Mouse (Mus musculus) thymus, adult 2 months (tissue): ENCODE measurements around the gene Slc26a8. TPM values are rescaled to one million over a fixed set of nuclear protein-coding genes. Genes with fewer than 3 reads are reported as not detected.

Experiments used
- DNase-seq: peaks from one replicate; pipeline ENCODE4 v3.0.0; 2021
- H3K27ac ChIP-seq: fragments of 200-500 bp; 2 replicates; pipeline ENCODE4 v1.5.1; 2012; ENCODE audit warnings: low read length, control low read depth; ENCODE audit not compliant: control insufficient read depth, insufficient read depth
- H3K27me3 ChIP-seq: fragments of 200-500 bp; 2 replicates; pipeline ENCODE4 v1.6.1; 2012; ENCODE audit warnings: mild to moderate bottlenecking, low read length, moderate library complexity, mixed read lengths; ENCODE audit not compliant: control insufficient read depth, insufficient read depth
- H3K36me3 ChIP-seq: fragments of 200-500 bp; 2 replicates; pipeline ENCODE4 v1.6.1; 2012; ENCODE audit warnings: mild to moderate bottlenecking, low read length, moderate library complexity; ENCODE audit not compliant: control insufficient read depth, insufficient read depth
- H3K4me1 ChIP-seq: fragments of 200-500 bp; replicated peaks from 2 replicates; pipeline ENCODE4 v1.6.1; 2012; ENCODE audit warnings: low read length; ENCODE audit not compliant: control insufficient read depth, insufficient read depth
- H3K4me3 ChIP-seq: fragments of 200-500 bp; 2 replicates; pipeline ENCODE4 v1.5.1; 2012; ENCODE audit warnings: mild to moderate bottlenecking, low read length, control low read depth, moderate library complexity; ENCODE audit not compliant: control insufficient read depth, insufficient read depth
- CTCF ChIP-seq: fragments of 200-500 bp; IDR thresholded peaks from 2 replicates; pipeline ENCODE4 v1.5.1; 2012; ENCODE audit warnings: mild to moderate bottlenecking, control low read depth, low read length, moderate library complexity, borderline replicate concordance; ENCODE audit not compliant: control insufficient read depth, poor library complexity, insufficient read depth; ENCODE audit errors: extremely low read depth
- POLR2A ChIP-seq: fragments of 200-500 bp; IDR thresholded peaks from 2 replicates; pipeline ENCODE4 v1.6.1; 2012; ENCODE audit warnings: mild to moderate bottlenecking, low read length, control low read depth, moderate library complexity; ENCODE audit not compliant: control insufficient read depth, poor library complexity, insufficient read depth; ENCODE audit errors: extremely low read depth
- WGBS: fragments of 180-500 bp; shearing (Covaris S2); methylation state at CpG from one replicate; pipeline ENCODE4 v1.1.7; 2018; 5-methylcytosine and 5-hydroxymethylcytosine counted together
- polyA plus RNA-seq: library from polyadenylated mRNA; depleted of rRNA; stranded (reverse); fragments of >200 nt; gene quantifications from 2 replicates; pipeline ENCODE4 v1.2.3, GENCODE M21; 2012

Gene Slc26a8
- polyA plus RNA-seq, 1 experiment, result 0.75 TPM

- H3K27me3 ChIP-seq, result no peaks in the 10 kb centered on the region
- H3K36me3 ChIP-seq, result peaks cover 4% of the 10 kb centered on the region
- H3K4me3 ChIP-seq, result no peak overlapping the region
- TF ChIP-seq CTCF (no peak), POLR2A (no peak)
- WGBS, result 39% methylated on average over 2 of the region's 2 CpGs
- DNase-seq, result no peak
- no peak overlapping the region for H3K27ac ChIP-seq
- 0 out of 2 replicates have a peak, but pooled peaks cover 4% of the 10 kb centered on the region for H3K4me1 ChIP-seq
Observed at GRCm38 (mm10) chr17:28708989-28709388, 19.0 kb upstream of the Slc26a8 start.

GRCm38 (mm10) chr17:28707816-28708215 lies 17.8 kb upstream of the Slc26a8 start:
- Histone ChIP-seq H3K27me3 (no peaks in the 10 kb centered on the region), H3K36me3 (no peaks in the 10 kb centered on the region), H3K4me1 (0 out of 2 replicates have a peak, but pooled peaks cover 4% of the 10 kb centered on the region), H3K4me3 (no peak overlapping the region), H3K27ac (no peak overlapping the region)
- TF ChIP-seq POLR2A, result no peak
- TF ChIP-seq CTCF, result no peak
- 90% methylated on average over 2 of the region's 2 CpGs for WGBS
- DNase-seq, result no peak

- no peak for TF ChIP-seq CTCF
- no peak for TF ChIP-seq POLR2A
- Histone ChIP-seq H3K4me3 (no peak overlapping the region), H3K27me3 (no peaks in the 10 kb centered on the region), H3K36me3 (no peaks in the 10 kb centered on the region), H3K27ac (no peak overlapping the region), H3K4me1 (peaks cover 4% of the 10 kb centered on the region; the same call in 1 of the 2 replicates)
- 91% methylated on average over 3 of the region's 3 CpGs for WGBS
- no peak for DNase-seq
Observed at GRCm38 (mm10) chr17:28707136-28707627, 17.1 kb upstream of the Slc26a8 start.

GRCm38 (mm10) chr17:28706697-28707096 lies 16.7 kb upstream of the Slc26a8 start:
- H3K4me1 ChIP-seq, result peaks cover 6% of the 10 kb centered on the region
- H3K36me3 ChIP-seq, result no peaks in the 10 kb centered on the region
- 14% methylated on average over 1 of the region's 1 CpGs for WGBS
- H3K27me3 ChIP-seq, result no peaks in the 10 kb centered on the region
- no peak overlapping the region for H3K27ac ChIP-seq
- H3K4me3 ChIP-seq, result no peak overlapping the region
- TF ChIP-seq CTCF, result no peak
- no peak for TF ChIP-seq POLR2A
- no peak for DNase-seq

GRCm38 (mm10) chr17:28702646-28703045 lies 12.6 kb upstream of the Slc26a8 start:
- 34% methylated on average over 2 of the region's 2 CpGs for WGBS
- TF ChIP-seq POLR2A, result no peak
- no peak for TF ChIP-seq CTCF
- Histone ChIP-seq H3K4me3 (no peak overlapping the region), H3K4me1 (peaks cover 8% of the 10 kb centered on the region), H3K36me3 (no peaks in the 10 kb centered on the region), H3K27me3 (no peaks in the 10 kb centered on the region), H3K27ac (no peak overlapping the region)
- no peak for DNase-seq

- Histone ChIP-seq H3K4me3 (no peak overlapping the region), H3K27ac (no peak overlapping the region), H3K36me3 (no peaks in the 10 kb centered on the region), H3K4me1 (peaks cover 13% of the 10 kb centered on the region), H3K27me3 (no peaks in the 10 kb centered on the region)
- no peak for DNase-seq
- WGBS, result 64% methylated on average over 3 of the region's 3 CpGs
- TF ChIP-seq POLR2A (no peak), CTCF (no peak)
Observed at GRCm38 (mm10) chr17:28701737-28702136, 11.7 kb upstream of the Slc26a8 start.

GRCm38 (mm10) chr17:28701171-28701570 lies 11.1 kb upstream of the Slc26a8 start:
- Histone ChIP-seq H3K4me1 (peaks cover 17% of the 10 kb centered on the region), H3K4me3 (no peak overlapping the region), H3K27ac (no peak overlapping the region), H3K36me3 (no peaks in the 10 kb centered on the region), H3K27me3 (no peaks in the 10 kb centered on the region)
- no peak for DNase-seq
- 85% methylated on average over 4 of the region's 4 CpGs for WGBS
- TF ChIP-seq CTCF, result no peak
